Mouse (Mus musculus): ENCODE measurements at regions not wholly inside any gene's neighbourhood (a gene's known extent, or its start where the extent isn't known, plus 50 kb on each side); places are given as distances from the start of the nearest gene placed in this dataset.
"Not testable (repeated sequence)": the region's sequence is repeated elsewhere in the genome, so short reads cannot be mapped to it uniquely, and the experiment has no call there.

- Histone ChIP-seq H3K4me3 (ENCODE audit: low read length) (no peak overlapping the region), H3K9ac (replicated peaks; ENCODE audit: low read length) (no peak overlapping the region), H3K36me3 (ENCODE audit: insufficient read depth, low read length) (no peaks in the 10 kb centered on the region), H3K27me3 (ENCODE audit: insufficient read depth, low read length) (no peaks in the 10 kb centered on the region), H3K4me2 (replicated peaks; ENCODE audit: low read depth, low read length) (no peak overlapping the region), H3K27ac (ENCODE audit: low read length) (no peak overlapping the region), H3K4me1 (ENCODE audit: insufficient read depth, low read length) (peaks cover 4% of the 10 kb centered on the region; the same call in 1 of the 2 replicates), H3K9me3 (ENCODE audit: low read length) (no peaks in the 10 kb centered on the region)
- 46% methylated on average over 10 of the region's 10 CpGs for WGBS
- no peak for ATAC-seq (ENCODE audit: low FRiP score, low TSS enrichment)
Measured at GRCm38 (mm10) chr19:49299351-49300271, 1093.8 kb downstream of the Sorcs3 start.

- peaks cover 4% of the 10 kb centered on the region; the same call in 1 of the 2 replicates for H3K4me1 ChIP-seq (ENCODE audit: insufficient read depth, low read length)
- H3K9ac ChIP-seq (replicated peaks; ENCODE audit: low read length) = no peak overlapping the region
- no peak overlapping the region for H3K4me2 ChIP-seq (replicated peaks; ENCODE audit: low read depth, low read length)
- WGBS = 52% methylated on average over 7 of the region's 7 CpGs
- no peak overlapping the region for H3K4me3 ChIP-seq (ENCODE audit: low read length)
- no peaks in the 10 kb centered on the region for H3K9me3 ChIP-seq (ENCODE audit: low read length)
- peak overlapping the region; percentile 15; the same call in 1 of the 2 replicates for H3K27ac ChIP-seq (ENCODE audit: low read length)
- no peaks in the 10 kb centered on the region for H3K27me3 ChIP-seq (ENCODE audit: insufficient read depth, low read length)
- H3K36me3 ChIP-seq (ENCODE audit: insufficient read depth, low read length) = no peaks in the 10 kb centered on the region
- ATAC-seq (ENCODE audit: low FRiP score, low TSS enrichment) = 0 out of 2 replicates have a peak, but pooled peaks have one; percentile 49
Measured at GRCm38 (mm10) chr19:49301364-49302091, 1095.7 kb downstream of the Sorcs3 start.

DNA sequence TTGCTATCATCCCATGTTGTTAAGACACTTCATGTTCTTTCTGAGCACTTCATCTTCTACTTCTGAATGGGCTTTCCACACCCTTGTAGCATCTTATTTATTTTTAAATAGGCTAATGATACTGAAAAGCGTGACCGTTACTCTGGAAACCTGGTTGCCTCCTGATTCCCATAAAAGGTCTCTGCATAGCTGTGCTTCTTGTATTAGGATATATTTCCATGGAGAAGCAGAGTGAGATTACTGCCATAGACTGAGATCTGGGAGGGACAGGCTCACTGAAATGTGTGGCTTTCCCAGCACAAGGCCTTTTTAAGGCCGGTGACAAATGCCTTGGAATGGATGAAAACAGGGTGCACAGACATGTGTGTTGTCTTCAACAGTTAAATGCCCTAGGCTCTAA, 1100.0 kb downstream of the Sorcs3 start:
- Histone ChIP-seq H3K4me2 (replicated peaks; ENCODE audit: low read depth, low read length) (no peak overlapping the region), H3K9me3 (ENCODE audit: low read length) (no peaks in the 10 kb centered on the region), H3K4me3 (ENCODE audit: low read length) (no peak overlapping the region), H3K27me3 (ENCODE audit: insufficient read depth, low read length) (no peaks in the 10 kb centered on the region), H3K36me3 (ENCODE audit: insufficient read depth, low read length) (no peaks in the 10 kb centered on the region), H3K27ac (ENCODE audit: low read length) (no peak overlapping the region), H3K4me1 (ENCODE audit: insufficient read depth, low read length) (no peaks in the 10 kb centered on the region), H3K9ac (replicated peaks; ENCODE audit: low read length) (no peak overlapping the region)
- no peak for ATAC-seq (ENCODE audit: low FRiP score, low TSS enrichment)
- WGBS = 94% methylated on average over 3 of the region's 3 CpGs

DNA sequence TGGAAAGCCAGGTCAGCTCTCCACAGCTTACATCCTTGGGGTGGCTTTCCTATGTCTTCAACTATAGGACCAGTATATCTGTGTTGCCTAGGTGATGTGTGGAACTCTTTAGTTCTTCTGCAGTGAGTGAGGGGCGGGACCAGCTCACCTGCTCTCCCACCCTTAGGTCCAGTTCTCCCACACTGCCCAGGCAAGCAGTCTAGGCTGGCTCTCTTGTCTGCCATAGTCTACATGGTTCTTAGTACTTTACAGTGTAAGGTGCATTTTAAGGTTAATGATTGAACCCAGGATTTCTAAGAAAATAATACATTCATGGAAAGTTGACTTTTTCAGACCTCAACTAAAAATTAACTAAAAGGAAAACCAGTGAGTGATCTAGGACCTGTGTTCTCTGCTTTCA, 1108.4 kb downstream of the Sorcs3 start:
- no peaks in the 10 kb centered on the region for H3K9me3 ChIP-seq (ENCODE audit: low read length)
- peak; percentile 88; the same call in 1 of the 2 replicates for ATAC-seq (ENCODE audit: low FRiP score, low TSS enrichment)
- no peak overlapping the region for H3K4me3 ChIP-seq (ENCODE audit: low read length)
- H3K4me2 ChIP-seq (replicated peaks; ENCODE audit: low read depth, low read length) = no peak overlapping the region
- 63% methylated on average over 1 of the region's 1 CpGs for WGBS
- no peaks in the 10 kb centered on the region for H3K27me3 ChIP-seq (ENCODE audit: insufficient read depth, low read length)
- H3K9ac ChIP-seq (replicated peaks; ENCODE audit: low read length) = no peak overlapping the region
- H3K27ac ChIP-seq (ENCODE audit: low read length) = no peak overlapping the region
- H3K4me1 ChIP-seq (ENCODE audit: insufficient read depth, low read length) = no peaks in the 10 kb centered on the region
- no peaks in the 10 kb centered on the region for H3K36me3 ChIP-seq (ENCODE audit: insufficient read depth, low read length)

DNA sequence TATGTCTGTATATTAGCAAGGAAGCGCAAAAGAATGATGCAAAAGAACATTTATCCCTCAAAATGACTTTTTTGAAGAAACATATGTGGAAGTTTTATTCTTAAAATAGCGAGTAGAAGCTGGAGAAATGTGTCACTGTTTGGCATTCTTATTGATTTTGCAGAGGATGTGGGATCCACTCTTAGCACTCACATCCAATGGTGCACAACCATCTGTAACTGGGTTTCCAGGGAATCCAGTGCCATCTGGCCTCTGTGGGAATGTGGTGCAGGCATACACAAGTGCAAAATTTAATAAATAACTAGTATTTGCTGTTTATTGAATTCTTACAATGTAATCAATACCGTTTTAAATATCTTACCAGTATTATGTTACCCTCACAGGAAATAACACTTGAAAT, 1153.8 kb downstream of the Sorcs3 start:
- H3K36me3 ChIP-seq (ENCODE audit: insufficient read depth, low read length) = no peaks in the 10 kb centered on the region
- 84% methylated on average over 3 of the region's 3 CpGs for WGBS

GRCm38 (mm10) chr19:49360715-49361114, 1154.9 kb downstream of the Sorcs3 start:
- Histone ChIP-seq H3K27ac (ENCODE audit: low read length) (no peak overlapping the region), H3K36me3 (ENCODE audit: insufficient read depth, low read length) (no peaks in the 10 kb centered on the region), H3K4me2 (replicated peaks; ENCODE audit: low read depth, low read length) (no peak overlapping the region), H3K9me3 (ENCODE audit: low read length) (no peaks in the 10 kb centered on the region), H3K4me3 (ENCODE audit: low read length) (no peak overlapping the region), H3K9ac (replicated peaks; ENCODE audit: low read length) (no peak overlapping the region), H3K4me1 (ENCODE audit: insufficient read depth, low read length) (no peaks in the 10 kb centered on the region), H3K27me3 (ENCODE audit: insufficient read depth, low read length) (no peaks in the 10 kb centered on the region)
- WGBS = 87% methylated on average over 5 of the region's 5 CpGs
- ATAC-seq (ENCODE audit: low FRiP score, low TSS enrichment) = no peak

More for the DNA sequence above, 1153.8 kb downstream of the Sorcs3 start:
- Histone ChIP-seq H3K4me2 (replicated peaks; ENCODE audit: low read depth, low read length) (no peak overlapping the region), H3K4me3 (ENCODE audit: low read length) (no peak overlapping the region), H3K9me3 (ENCODE audit: low read length) (no peaks in the 10 kb centered on the region), H3K27me3 (ENCODE audit: insufficient read depth, low read length) (no peaks in the 10 kb centered on the region), H3K9ac (replicated peaks; ENCODE audit: low read length) (no peak overlapping the region), H3K27ac (ENCODE audit: low read length) (no peak overlapping the region), H3K4me1 (ENCODE audit: insufficient read depth, low read length) (no peaks in the 10 kb centered on the region)
- no peak for ATAC-seq (ENCODE audit: low FRiP score, low TSS enrichment)

DNA sequence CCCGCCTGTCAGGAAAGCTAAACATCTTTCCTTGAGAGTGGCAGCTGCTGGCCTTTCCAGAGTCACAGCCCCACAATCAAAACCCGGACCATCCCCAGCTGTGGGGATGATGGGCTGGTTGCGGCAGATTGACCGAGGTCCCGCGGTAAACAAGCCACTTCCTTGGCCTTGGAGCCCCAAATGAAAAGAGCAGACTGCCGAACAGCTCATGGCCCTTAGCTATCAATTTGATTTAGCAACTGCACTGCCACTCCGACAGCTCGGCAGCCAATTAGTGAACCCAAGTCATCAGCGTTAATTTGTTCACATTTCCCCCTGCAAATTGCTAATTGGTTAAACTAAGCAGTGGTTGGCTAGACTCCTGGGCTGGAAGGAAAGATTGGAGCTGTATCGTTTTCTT, 1155.3 kb downstream of the Sorcs3 start:
- H3K4me2 ChIP-seq (replicated peaks; ENCODE audit: low read depth, low read length); H3K9me3 ChIP-seq (ENCODE audit: low read length); H3K4me3 ChIP-seq (ENCODE audit: low read length); H3K27me3 ChIP-seq (ENCODE audit: insufficient read depth, low read length); H3K4me1 ChIP-seq (ENCODE audit: insufficient read depth, low read length); H3K27ac ChIP-seq (ENCODE audit: low read length); ATAC-seq (ENCODE audit: low FRiP score, low TSS enrichment); H3K9ac ChIP-seq (replicated peaks; ENCODE audit: low read length); H3K36me3 ChIP-seq (ENCODE audit: insufficient read depth, low read length): not testable (repeated sequence)
- 79% methylated on average over 10 of the region's 11 CpGs for WGBS

DNA sequence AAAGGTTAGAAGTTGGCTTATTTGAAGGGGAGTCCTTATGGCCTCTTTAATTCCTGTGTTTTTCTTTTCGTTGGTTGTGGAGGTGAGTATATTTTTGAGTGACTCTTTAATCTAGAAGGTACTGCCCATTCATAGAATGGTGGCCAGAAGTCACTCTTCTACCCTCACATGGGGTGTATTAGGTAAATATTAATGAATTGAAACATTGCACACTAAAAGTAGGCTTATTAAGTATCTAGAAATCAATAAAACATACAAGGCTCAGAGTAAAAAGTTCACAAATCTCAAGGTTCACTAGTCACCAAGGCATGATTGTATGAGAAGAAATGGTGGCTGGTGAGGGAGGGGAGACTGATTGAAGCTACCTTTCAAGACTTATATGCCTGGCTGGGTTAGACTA, 1167.1 kb downstream of the Sorcs3 start:
- ATAC-seq (ENCODE audit: low FRiP score, low TSS enrichment) = no peak
- WGBS = 55% methylated on average over 1 of the region's 1 CpGs

DNA sequence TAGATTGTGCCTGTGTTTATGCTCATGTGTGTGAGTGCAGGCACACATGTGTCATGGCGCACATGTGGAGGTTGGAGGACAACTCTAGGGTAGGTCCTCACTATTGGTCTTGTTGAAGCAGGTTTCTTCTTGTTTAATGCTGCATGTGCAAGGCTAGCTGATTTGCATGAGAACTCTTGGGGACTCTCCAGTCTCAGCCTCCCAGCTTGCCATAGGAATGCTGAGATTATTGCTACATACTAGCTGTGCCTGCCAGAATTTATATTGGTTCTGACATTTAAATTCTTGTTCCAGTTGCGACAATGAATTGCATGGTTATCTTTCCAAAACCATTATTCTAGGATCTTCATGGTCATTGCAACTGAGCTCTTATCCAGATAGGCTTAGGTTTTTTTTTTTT, 1168.5 kb downstream of the Sorcs3 start:
- Histone ChIP-seq H3K9ac (replicated peaks; ENCODE audit: low read length) (no peak overlapping the region), H3K4me3 (ENCODE audit: low read length) (no peak overlapping the region), H3K27ac (ENCODE audit: low read length) (no peak overlapping the region), H3K4me1 (ENCODE audit: insufficient read depth, low read length) (no peaks in the 10 kb centered on the region), H3K36me3 (ENCODE audit: insufficient read depth, low read length) (no peaks in the 10 kb centered on the region), H3K9me3 (ENCODE audit: low read length) (no peaks in the 10 kb centered on the region), H3K4me2 (replicated peaks; ENCODE audit: low read depth, low read length) (no peak overlapping the region), H3K27me3 (ENCODE audit: insufficient read depth, low read length) (no peaks in the 10 kb centered on the region)
- 89% methylated on average over 2 of the region's 2 CpGs for WGBS
- no peak for ATAC-seq (ENCODE audit: low FRiP score, low TSS enrichment)

More for the DNA sequence above, 1167.1 kb downstream of the Sorcs3 start:
- Histone ChIP-seq H3K4me1 (ENCODE audit: insufficient read depth, low read length) (no peaks in the 10 kb centered on the region), H3K27me3 (ENCODE audit: insufficient read depth, low read length) (no peaks in the 10 kb centered on the region), H3K4me2 (replicated peaks; ENCODE audit: low read depth, low read length) (no peak overlapping the region), H3K27ac (ENCODE audit: low read length) (no peak overlapping the region), H3K9ac (replicated peaks; ENCODE audit: low read length) (no peak overlapping the region), H3K4me3 (ENCODE audit: low read length) (no peak overlapping the region), H3K36me3 (ENCODE audit: insufficient read depth, low read length) (no peaks in the 10 kb centered on the region), H3K9me3 (ENCODE audit: low read length) (no peaks in the 10 kb centered on the region)

- no peak for ATAC-seq (ENCODE audit: low FRiP score, low TSS enrichment)
- Histone ChIP-seq H3K4me1 (ENCODE audit: insufficient read depth, low read length) (no peaks in the 10 kb centered on the region), H3K9ac (replicated peaks; ENCODE audit: low read length) (no peak overlapping the region), H3K4me2 (replicated peaks; ENCODE audit: low read depth, low read length) (no peak overlapping the region), H3K9me3 (ENCODE audit: low read length) (no peaks in the 10 kb centered on the region), H3K36me3 (ENCODE audit: insufficient read depth, low read length) (no peaks in the 10 kb centered on the region), H3K4me3 (ENCODE audit: low read length) (no peak overlapping the region), H3K27ac (ENCODE audit: low read length) (no peak overlapping the region), H3K27me3 (ENCODE audit: insufficient read depth, low read length) (no peaks in the 10 kb centered on the region)
- WGBS = 81% methylated on average over 3 of the region's 3 CpGs
Measured at GRCm38 (mm10) chr19:49374926-49375325, 1169.1 kb downstream of the Sorcs3 start.

Measured in kidney, embryonic 16.5 days (tissue).